In the genomic region with DNA sequence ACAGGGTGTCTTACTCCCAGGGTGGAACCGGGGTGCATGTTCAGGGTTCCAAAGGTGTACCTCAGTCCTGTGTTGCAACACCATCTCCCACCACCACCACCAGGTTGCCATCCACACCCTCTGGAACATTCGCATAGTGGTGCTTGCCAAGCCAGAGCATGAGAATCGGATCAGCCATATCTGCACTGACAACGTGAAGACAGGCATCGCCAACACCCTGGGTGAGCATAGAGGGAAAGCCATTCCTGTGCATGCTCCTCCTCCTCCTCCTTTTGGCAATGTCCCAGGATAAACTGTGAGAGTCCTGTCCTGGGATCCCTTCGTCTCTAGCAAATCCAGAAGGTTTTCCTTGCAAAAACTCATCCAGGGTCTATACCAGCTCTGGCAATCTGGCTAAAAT, we compare ENCODE assay signal across 33 mouse cellular contexts. TPM values are rescaled to one million over a fixed set of nuclear protein-coding genes. Genes with fewer than 3 reads are reported as not detected.
DNase-seq lines count a peak whose midpoint lies in the region; ATAC-seq and TF ChIP-seq lines count a peak whose summit lies in the region.
"Had no signal": no experiment of that assay in that cellular context is flagged by ENCODE, and none has a peak within 500 bp of the region (broad histone marks: within the 10 kb centered on the region; RNA-seq: fewer than 3 reads in every experiment).

No protein-coding gene starts in this region.

- DNase-seq in heart, adult 18-20 months, result peak; percentile 25 to 27
- DNase-seq in heart, postnatal 25 days (ENCODE audit: low spot score), result no peak
- DNase-seq in lung, postnatal 25 days (ENCODE audit: low spot score), result no peak
- peak; percentile 14 for DNase-seq in brain, embryonic 14.5 days (ENCODE audit: low read depth)
- peak; percentile 19 to 22 for DNase-seq in heart, postnatal 10 days
- no peak for DNase-seq in hindbrain, embryonic 14.5 days (ENCODE audit: low spot score)
- DNase-seq: adrenal gland, postnatal 10 days; cerebellum, adult 11 months; cerebellum, adult 9-10 months; embryo, embryonic 11 days; gastrocnemius, postnatal 25 days; kidney, adult 11 months; kidney, postnatal 25 days; liver; right cerebral cortex, adult 18-20 months; spleen, adult 18-20 months; thymus, postnatal 14 days had no signal

- H3K4me3 ChIP-seq in lung, embryonic 16.5 days (ENCODE audit: low read length), result no peak overlapping the region
- H3K4me3 ChIP-seq in hindbrain, embryonic 12.5 days, result no peak overlapping the region
- H3K4me3 ChIP-seq in hindbrain, embryonic 14.5 days (replicated peaks; ENCODE audit: low read length), result no peak overlapping the region
- H3K4me3 ChIP-seq: embryonic facial prominence, embryonic 12.5 days; heart, adult 2 months; hindbrain, embryonic 15.5 days; liver, embryonic 15.5 days; midbrain, embryonic 10.5 days; myocyte; neural tube, embryonic 12.5 days had no signal

- TF ChIP-seq CTCF in brain, embryonic 14.5 days (IDR thresholded peaks at IDR 0.05; ENCODE audit: borderline replicate concordance, extremely low read depth, insufficient read depth, insufficient read length), result no peak

- H3K9me3 ChIP-seq in lung, embryonic 16.5 days (ENCODE audit: control insufficient read depth, low read length), result no peaks in the 10 kb centered on the region
- H3K9me3 ChIP-seq in hindbrain, embryonic 12.5 days (replicated peaks), result no peaks in the 10 kb centered on the region
- no peaks in the 10 kb centered on the region for H3K9me3 ChIP-seq in hindbrain, embryonic 14.5 days (ENCODE audit: control insufficient read depth, low read length)
- H3K9me3 ChIP-seq: embryonic facial prominence, embryonic 12.5 days; G1E; hindbrain, embryonic 15.5 days; liver, embryonic 15.5 days; midbrain, embryonic 10.5 days; neural tube, embryonic 12.5 days had no signal

- 55% methylated on average over 6 of the region's 6 CpGs for WGBS in lung, embryonic 16.5 days
- 88% methylated on average over 6 of the region's 6 CpGs for WGBS in hindbrain, embryonic 12.5 days
- 85% methylated on average over 6 of the region's 6 CpGs for WGBS in hindbrain, embryonic 14.5 days

- H3K27me3 ChIP-seq in lung, embryonic 16.5 days (ENCODE audit: control insufficient read depth, insufficient read depth, low read depth, low read length), result no peaks in the 10 kb centered on the region
- H3K27me3 ChIP-seq in hindbrain, embryonic 12.5 days, result no peaks in the 10 kb centered on the region
- H3K27me3 ChIP-seq in hindbrain, embryonic 14.5 days (ENCODE audit: control insufficient read depth, insufficient read depth, low read length), result no peaks in the 10 kb centered on the region
- H3K27me3 ChIP-seq: CH12.LX; embryonic facial prominence, embryonic 12.5 days; hindbrain, embryonic 15.5 days; liver, embryonic 15.5 days; neural tube, embryonic 12.5 days; Patski had no signal

- no peak overlapping the region for H3K9ac ChIP-seq in lung, embryonic 16.5 days (ENCODE audit: low read length)
- no peak overlapping the region for H3K9ac ChIP-seq in hindbrain, embryonic 12.5 days
- H3K9ac ChIP-seq in hindbrain, embryonic 14.5 days, result no peak overlapping the region
- H3K9ac ChIP-seq: embryonic facial prominence, embryonic 12.5 days; hindbrain, embryonic 15.5 days; liver, embryonic 15.5 days; neural tube, embryonic 12.5 days had no signal

- H3K36me3 ChIP-seq in lung, embryonic 16.5 days (ENCODE audit: control insufficient read depth, insufficient read depth, low read length), result no peaks in the 10 kb centered on the region
- no peaks in the 10 kb centered on the region for H3K36me3 ChIP-seq in hindbrain, embryonic 12.5 days
- H3K36me3 ChIP-seq in hindbrain, embryonic 14.5 days (replicated peaks; ENCODE audit: control insufficient read depth, insufficient read depth), result no peaks in the 10 kb centered on the region
- H3K36me3 ChIP-seq: embryonic facial prominence, embryonic 12.5 days; hindbrain, embryonic 15.5 days; midbrain, embryonic 10.5 days; neural tube, embryonic 12.5 days had no signal

- intact Hi-C loops in heart, postnatal 25 days (cut with DNase I), result loop anchor here (5.0 kb wide), 1 partner anchor 54 kb away; no protein-coding TSS in a partner anchor
- intact Hi-C loops in heart, postnatal 10 days (cut with DNase I), result no loop called here

- no peak overlapping the region for H3K4me2 ChIP-seq in lung, embryonic 16.5 days (ENCODE audit: low read depth, low read length)
- no peak overlapping the region for H3K4me2 ChIP-seq in hindbrain, embryonic 12.5 days (replicated peaks)
- H3K4me2 ChIP-seq in hindbrain, embryonic 14.5 days (replicated peaks), result no peak overlapping the region
- H3K4me2 ChIP-seq: embryonic facial prominence, embryonic 12.5 days; hindbrain, embryonic 15.5 days; liver, embryonic 15.5 days; neural tube, embryonic 12.5 days had no signal

- no peaks in the 10 kb centered on the region; the same call in 1 of the 2 replicates for H3K4me1 ChIP-seq in lung, embryonic 16.5 days (replicated peaks; ENCODE audit: control insufficient read depth, insufficient read depth, low read length)
- no peaks in the 10 kb centered on the region for H3K4me1 ChIP-seq in hindbrain, embryonic 12.5 days
- no peaks in the 10 kb centered on the region for H3K4me1 ChIP-seq in hindbrain, embryonic 14.5 days (replicated peaks; ENCODE audit: control insufficient read depth, insufficient read depth, low read length)
- H3K4me1 ChIP-seq: embryonic facial prominence, embryonic 12.5 days; hindbrain, embryonic 15.5 days; midbrain, embryonic 10.5 days; neural tube, embryonic 12.5 days had no signal

- ATAC-seq in lung, embryonic 16.5 days (ENCODE audit: low read depth), result peak; percentile 56; the same call in 1 of the 2 replicates
- ATAC-seq in hindbrain, embryonic 12.5 days (ENCODE audit: low FRiP score), result no peak
- no peak for ATAC-seq in hindbrain, embryonic 14.5 days (ENCODE audit: low FRiP score)
- ATAC-seq: forebrain, embryonic 14.5 days; inflammation-experienced regulatory T-cells, adult 6 months; midbrain, embryonic 16.5 days; Patski had no signal

- no peak for TF ChIP-seq POLR2A in brain, embryonic 14.5 days (IDR thresholded peaks at IDR 0.05; ENCODE audit: borderline replicate concordance, extremely low read depth, insufficient read depth, insufficient read length, poor library complexity, severe bottlenecking)

- no peak overlapping the region for H3K27ac ChIP-seq in lung, embryonic 16.5 days (ENCODE audit: low read length)
- no peak overlapping the region for H3K27ac ChIP-seq in hindbrain, embryonic 12.5 days
- no peak overlapping the region for H3K27ac ChIP-seq in hindbrain, embryonic 14.5 days
- H3K27ac ChIP-seq: embryonic facial prominence, embryonic 12.5 days; heart, adult 2 months; hindbrain, embryonic 15.5 days; liver, embryonic 15.5 days; macrophage; midbrain, embryonic 10.5 days; neural tube, embryonic 12.5 days had no signal

RNA-seq across cellular contexts. Expression of a gene that starts 57.7 kb away (rescaled TPM):
- 10 to 100 TPM; 27.8 to 32.3 TPM for total RNA-seq in heart, adult 18-20 months (2021)
- 10 to 100 TPM; 29.3 to 30.5 TPM for total RNA-seq in heart, postnatal 25 days (2021)
- 27.5 and 29.4 TPM in 2 replicates for polyA plus RNA-seq in lung, embryonic 16.5 days (2015; fragmentation: Nextera tagmentation; extraction: Ambion mirVana)
- 80.8 and 83.9 TPM in 2 replicates for polyA plus RNA-seq in brain, embryonic 14.5 days (2012; rRNA removed)
- total RNA-seq in heart, postnatal 10 days (2021), result 10 to 100 TPM; 25.6 to 27.9 TPM
- polyA plus RNA-seq in hindbrain, embryonic 12.5 days (2016; fragmentation: Nextera tagmentation; extraction: Ambion mirVana), result 51.0 and 52.4 TPM in 2 replicates
- polyA plus RNA-seq in hindbrain, embryonic 14.5 days (2014; fragmentation: Nextera tagmentation; extraction: Ambion mirVana), result 66.8 and 79.4 TPM in 2 replicates

Comparison
In these comparisons a context has a peak if more than half of its experiments do, and no peak if none do; other contexts are left out.
1. DNase-seq: peak in heart, adult 18-20 months (2 of 2), brain, embryonic 14.5 days (single experiment) and heart, postnatal 10 days (2 of 2); none in heart, postnatal 25 days (single experiment), lung, postnatal 25 days (single experiment) and hindbrain, embryonic 14.5 days (single experiment).